Mouse (Mus musculus): ENCODE results near the gene Ckm. TPM values are rescaled to one million over a fixed set of nuclear protein-coding genes. Genes with fewer than 3 reads are reported as not detected.

Ckm gene
- polyA plus RNA-seq, 1 experiment from 2014 or later: 0.64 TPM

DNA sequence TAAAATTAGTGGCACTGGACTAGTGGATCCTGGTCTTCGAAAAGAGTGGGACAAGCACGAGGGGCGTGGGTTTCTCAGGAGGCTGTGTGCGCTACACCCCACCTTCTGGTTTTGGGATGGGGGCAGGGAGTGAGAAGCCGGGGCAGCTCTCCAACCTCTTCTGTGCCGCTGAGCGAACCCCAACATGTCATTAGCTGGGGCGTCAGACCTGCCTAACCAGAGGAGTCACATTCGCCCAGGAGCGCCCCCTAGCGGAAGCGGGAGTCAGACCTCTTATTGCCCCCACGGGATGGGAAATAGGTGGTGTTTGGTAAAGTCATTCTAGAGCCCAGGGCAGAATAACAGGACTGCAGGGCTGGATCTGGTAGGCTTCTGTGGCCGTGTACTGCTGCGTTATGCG lies 42.9 kb upstream of the Ckm start:
- WGBS: 12% methylated on average over 16 of the region's 16 CpGs
- ATAC-seq: no peak
- 0 out of 2 replicates have a peak, but pooled peaks cover 7% of the 10 kb centered on the region for H3K36me3 ChIP-seq (ENCODE audit: control insufficient read depth, insufficient read depth, low read length)
- H3K4me3 ChIP-seq (ENCODE audit: low read length): peak overlapping the region; percentile 75
- H3K9ac ChIP-seq (ENCODE audit: low read depth, low read length): peak overlapping the region; percentile 56
- peak overlapping the region; percentile 99 for H3K4me2 ChIP-seq (ENCODE audit: low read length)
- H3K4me1 ChIP-seq (ENCODE audit: control insufficient read depth, insufficient read depth, low read depth, low read length): peaks cover 20% of the 10 kb centered on the region
- H3K27me3 ChIP-seq (replicated peaks; ENCODE audit: control insufficient read depth, insufficient read depth, low read length): 0 out of 2 replicates have a peak, but pooled peaks cover 2% of the 10 kb centered on the region
- H3K27ac ChIP-seq (ENCODE audit: low read depth, low read length): no peak overlapping the region
- H3K9me3 ChIP-seq (ENCODE audit: control insufficient read depth, low read length): no peaks in the 10 kb centered on the region

DNA sequence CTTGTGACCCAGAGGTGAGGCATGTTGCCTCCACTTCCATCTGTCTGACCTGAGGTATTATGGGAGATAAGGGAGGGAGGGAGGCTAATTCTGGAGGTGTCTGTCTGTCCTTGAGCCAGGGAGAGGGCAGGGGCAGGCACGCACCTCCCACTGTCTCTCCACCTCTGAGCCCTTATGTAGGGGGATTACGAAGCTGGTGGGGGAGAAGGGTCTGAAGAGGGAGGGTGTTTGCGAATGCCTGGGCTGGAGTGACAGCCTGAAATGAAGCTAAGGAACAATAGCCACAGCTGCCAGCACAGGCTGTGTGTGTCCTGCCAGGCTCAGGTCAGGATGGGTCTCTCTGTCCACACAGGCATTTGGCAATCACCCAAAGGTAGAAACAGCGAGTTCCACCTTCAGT lies 42.3 kb upstream of the Ckm start:
- 0 out of 2 replicates have a peak, but pooled peaks cover 2% of the 10 kb centered on the region for H3K27me3 ChIP-seq (replicated peaks; ENCODE audit: control insufficient read depth, insufficient read depth, low read length)
- 29% methylated on average over 4 of the region's 4 CpGs for WGBS
- no peak overlapping the region for H3K27ac ChIP-seq (ENCODE audit: low read depth, low read length)
- H3K36me3 ChIP-seq (ENCODE audit: control insufficient read depth, insufficient read depth, low read length): 0 out of 2 replicates have a peak, but pooled peaks cover 4% of the 10 kb centered on the region
- ATAC-seq: no peak
- no peak overlapping the region for H3K4me2 ChIP-seq (ENCODE audit: low read length)
- no peak overlapping the region for H3K9ac ChIP-seq (ENCODE audit: low read depth, low read length)
- H3K4me1 ChIP-seq (ENCODE audit: control insufficient read depth, insufficient read depth, low read depth, low read length): peaks cover 20% of the 10 kb centered on the region
- H3K9me3 ChIP-seq (ENCODE audit: control insufficient read depth, low read length): no peaks in the 10 kb centered on the region
- no peak overlapping the region for H3K4me3 ChIP-seq (ENCODE audit: low read length)

DNA sequence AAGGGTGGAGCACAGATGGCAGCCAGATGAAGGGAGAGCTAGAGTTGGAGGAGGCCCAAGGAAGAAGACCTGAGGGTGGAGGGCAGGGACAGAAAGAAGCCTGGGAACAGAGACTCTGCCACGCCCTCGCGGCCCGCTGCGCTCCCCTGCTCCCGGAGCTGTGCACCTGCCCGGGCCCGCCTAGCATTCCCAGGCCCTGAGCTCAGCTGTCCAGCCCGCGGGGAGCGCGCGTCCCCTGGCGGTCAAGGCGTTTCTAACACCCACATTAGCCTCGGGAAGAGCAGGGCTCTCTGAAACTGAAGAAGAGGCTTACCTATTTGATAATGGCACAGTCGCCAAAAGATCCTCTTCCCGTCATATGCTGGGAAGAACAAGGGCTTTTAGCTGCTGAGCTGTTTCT lies 40.7 kb upstream of the Ckm start:
- no peaks in the 10 kb centered on the region for H3K9me3 ChIP-seq (ENCODE audit: control insufficient read depth, low read length)
- H3K27ac ChIP-seq (ENCODE audit: low read depth, low read length): no peak overlapping the region
- peaks cover 11% of the 10 kb centered on the region for H3K4me1 ChIP-seq (ENCODE audit: control insufficient read depth, insufficient read depth, low read depth, low read length)
- no peak overlapping the region for H3K4me2 ChIP-seq (ENCODE audit: low read length)
- H3K4me3 ChIP-seq (ENCODE audit: low read length): no peak overlapping the region
- ATAC-seq: no peak
- no peak overlapping the region for H3K9ac ChIP-seq (ENCODE audit: low read depth, low read length)
- 0 out of 2 replicates have a peak, but pooled peaks cover 2% of the 10 kb centered on the region for H3K27me3 ChIP-seq (replicated peaks; ENCODE audit: control insufficient read depth, insufficient read depth, low read length)
- 6% methylated on average over 18 of the region's 18 CpGs for WGBS
- H3K36me3 ChIP-seq (ENCODE audit: control insufficient read depth, insufficient read depth, low read length): no peaks in the 10 kb centered on the region

DNA sequence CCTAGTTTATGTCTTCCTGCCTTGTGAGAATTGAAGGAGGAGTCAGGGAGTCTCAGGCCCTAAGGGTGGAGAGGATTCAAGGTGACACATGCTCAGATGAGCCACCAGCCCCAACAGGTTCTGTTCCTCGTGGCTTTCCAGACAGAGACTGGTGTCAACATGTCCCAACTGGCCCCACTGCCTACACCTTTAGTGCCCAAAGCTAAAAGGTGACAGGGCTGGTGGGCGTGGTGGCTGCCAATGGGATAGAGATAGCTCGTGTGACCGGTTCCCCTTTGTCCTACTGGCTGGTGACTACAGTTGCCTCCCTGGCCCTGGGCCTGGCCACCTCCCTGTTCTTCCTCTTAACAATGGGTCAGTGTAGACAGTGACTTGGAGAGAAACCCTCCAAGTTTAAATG lies 39.2 kb upstream of the Ckm start:
- H3K9me3 ChIP-seq (ENCODE audit: control insufficient read depth, low read length): no peaks in the 10 kb centered on the region

DNA sequence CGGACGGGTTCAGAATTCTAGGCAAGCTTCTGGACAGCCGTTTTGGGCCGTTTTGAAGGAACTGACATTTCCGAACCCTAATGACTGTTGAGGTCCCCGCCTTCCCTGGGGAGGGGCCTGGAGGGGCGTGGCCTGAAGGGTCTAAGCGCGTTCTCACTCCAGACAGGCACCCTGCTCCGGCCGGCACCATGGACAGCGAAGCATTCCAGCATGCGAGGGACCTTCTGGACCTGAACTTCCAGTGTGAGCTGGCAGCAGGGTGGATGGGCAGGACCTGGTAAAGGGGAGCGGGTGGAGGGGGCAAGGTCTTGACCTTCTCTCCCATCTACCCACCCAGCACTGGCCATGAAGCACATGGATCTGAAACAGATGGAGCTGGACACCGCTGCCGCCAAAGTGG lies 36.2 kb upstream of the Ckm start:
- 25% methylated on average over 16 of the region's 16 CpGs for WGBS
- Histone ChIP-seq H3K36me3 (ENCODE audit: control insufficient read depth, insufficient read depth, low read length) (no peaks in the 10 kb centered on the region), H3K27me3 (replicated peaks; ENCODE audit: control insufficient read depth, insufficient read depth, low read length) (no peaks in the 10 kb centered on the region), H3K27ac (ENCODE audit: low read depth, low read length) (no peak overlapping the region), H3K4me1 (ENCODE audit: control insufficient read depth, insufficient read depth, low read depth, low read length) (peaks cover 3% of the 10 kb centered on the region), H3K4me3 (ENCODE audit: low read length) (no peak overlapping the region), H3K9me3 (ENCODE audit: control insufficient read depth, low read length) (no peaks in the 10 kb centered on the region), H3K4me2 (ENCODE audit: low read length) (no peak overlapping the region), H3K9ac (ENCODE audit: low read depth, low read length) (no peak overlapping the region)
- no peak for ATAC-seq

More for the DNA sequence above, 39.2 kb upstream of the Ckm start:
- Histone ChIP-seq H3K27ac (ENCODE audit: low read depth, low read length) (no peak overlapping the region), H3K4me2 (ENCODE audit: low read length) (no peak overlapping the region), H3K4me1 (ENCODE audit: control insufficient read depth, insufficient read depth, low read depth, low read length) (peaks cover 11% of the 10 kb centered on the region), H3K4me3 (ENCODE audit: low read length) (no peak overlapping the region), H3K27me3 (replicated peaks; ENCODE audit: control insufficient read depth, insufficient read depth, low read length) (0 out of 2 replicates have a peak, but pooled peaks cover 2% of the 10 kb centered on the region), H3K9ac (ENCODE audit: low read depth, low read length) (no peak overlapping the region), H3K36me3 (ENCODE audit: control insufficient read depth, insufficient read depth, low read length) (no peaks in the 10 kb centered on the region)
- 84% methylated on average over 4 of the region's 4 CpGs for WGBS
- no peak for ATAC-seq

DNA sequence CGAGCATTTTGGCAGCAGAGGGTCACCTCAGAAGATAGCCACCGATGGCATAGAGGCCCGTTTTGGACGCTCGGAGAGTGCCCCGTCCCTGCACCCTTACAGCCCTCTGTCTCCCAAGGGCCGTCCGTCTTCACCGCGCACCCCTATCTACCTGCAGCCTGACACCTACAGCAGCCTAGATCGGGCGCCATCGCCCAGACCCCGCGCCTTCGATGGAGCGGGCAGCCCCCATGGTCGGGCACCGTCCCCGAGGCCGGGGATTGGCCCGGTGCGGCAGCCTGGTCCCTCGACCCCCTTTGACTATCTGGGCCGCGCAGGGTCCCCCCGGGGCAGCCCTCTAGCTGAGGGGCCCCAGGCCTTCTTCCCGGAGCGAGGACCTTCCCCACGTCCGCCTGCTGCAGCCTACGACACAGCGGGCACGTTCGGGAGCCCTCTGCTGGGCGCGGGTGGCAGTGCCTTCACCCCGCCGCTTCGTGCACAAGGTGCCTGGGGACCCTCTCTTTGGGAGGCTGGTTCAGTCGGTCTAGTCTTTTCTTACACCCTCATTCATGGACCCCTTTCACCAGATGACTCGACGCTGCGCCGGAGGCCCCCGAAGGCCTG lies 34.7 kb upstream of the Ckm start:
- peak overlapping the region; percentile 47 for H3K4me3 ChIP-seq (ENCODE audit: low read length)
- no peaks in the 10 kb centered on the region for H3K9me3 ChIP-seq (ENCODE audit: control insufficient read depth, low read length)
- H3K9ac ChIP-seq (ENCODE audit: low read depth, low read length): peak overlapping the region; percentile 71
- ATAC-seq: peak; percentile 80
- peaks cover 3% of the 10 kb centered on the region for H3K4me1 ChIP-seq (ENCODE audit: control insufficient read depth, insufficient read depth, low read depth, low read length)
- H3K36me3 ChIP-seq (ENCODE audit: control insufficient read depth, insufficient read depth, low read length): no peaks in the 10 kb centered on the region
- no peaks in the 10 kb centered on the region for H3K27me3 ChIP-seq (replicated peaks; ENCODE audit: control insufficient read depth, insufficient read depth, low read length)
- WGBS: 13% methylated on average over 46 of the region's 46 CpGs
- peak overlapping the region; percentile 73 for H3K4me2 ChIP-seq (ENCODE audit: low read length)
- H3K27ac ChIP-seq (ENCODE audit: low read depth, low read length): no peak overlapping the region

DNA sequence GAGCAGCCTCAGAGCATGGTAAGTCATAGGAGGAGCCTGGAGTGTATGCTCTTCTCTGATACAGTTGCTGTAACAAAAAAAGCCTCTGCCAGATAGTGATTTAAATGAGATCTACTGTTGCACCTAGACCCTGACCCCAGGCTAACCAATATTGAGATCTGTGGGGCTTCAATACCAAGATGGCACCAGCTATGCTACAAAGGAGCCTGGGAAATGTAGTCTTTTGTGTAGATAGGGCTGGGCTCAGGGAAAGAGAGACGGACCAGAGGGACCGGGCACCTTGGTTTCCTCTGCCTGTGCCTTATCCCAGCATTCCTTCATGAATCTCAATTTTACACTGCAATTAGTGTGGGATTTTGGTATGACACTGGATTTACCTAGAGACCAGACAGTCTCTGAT lies 31.2 kb upstream of the Ckm start:
- Histone ChIP-seq H3K27me3 (replicated peaks; ENCODE audit: control insufficient read depth, insufficient read depth, low read length) (no peaks in the 10 kb centered on the region), H3K27ac (ENCODE audit: low read depth, low read length) (no peak overlapping the region), H3K9me3 (ENCODE audit: control insufficient read depth, low read length) (no peaks in the 10 kb centered on the region), H3K4me3 (ENCODE audit: low read length) (no peak overlapping the region), H3K4me1 (ENCODE audit: control insufficient read depth, insufficient read depth, low read depth, low read length) (peaks cover 3% of the 10 kb centered on the region), H3K9ac (ENCODE audit: low read depth, low read length) (no peak overlapping the region), H3K4me2 (ENCODE audit: low read length) (no peak overlapping the region), H3K36me3 (ENCODE audit: control insufficient read depth, insufficient read depth, low read length) (no peaks in the 10 kb centered on the region)
- WGBS: 84% methylated on average over 2 of the region's 2 CpGs
- ATAC-seq: no peak

DNA sequence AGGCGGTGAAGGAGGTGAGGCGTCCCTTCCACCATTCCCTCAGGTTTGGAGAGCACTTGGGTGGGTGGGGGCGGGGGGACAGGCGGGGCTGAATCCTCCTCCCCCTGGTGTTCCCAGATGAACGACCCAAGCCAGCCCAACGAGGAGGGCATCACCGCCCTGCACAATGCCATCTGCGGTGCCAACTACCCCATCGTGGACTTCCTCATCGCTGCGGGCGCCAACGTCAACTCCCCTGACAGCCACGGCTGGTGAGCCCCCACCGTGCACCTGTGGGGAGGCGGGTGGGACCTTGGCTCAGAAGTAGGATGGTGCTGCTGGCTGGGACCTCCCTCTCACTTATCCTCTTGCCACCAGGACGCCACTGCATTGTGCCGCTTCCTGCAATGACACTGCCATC lies 29.2 kb upstream of the Ckm start:
- H3K9me3 ChIP-seq (ENCODE audit: control insufficient read depth, low read length): no peaks in the 10 kb centered on the region
- no peaks in the 10 kb centered on the region for H3K27me3 ChIP-seq (replicated peaks; ENCODE audit: control insufficient read depth, insufficient read depth, low read length)
- no peak overlapping the region for H3K4me3 ChIP-seq (ENCODE audit: low read length)
- WGBS: 76% methylated on average over 18 of the region's 18 CpGs
- no peaks in the 10 kb centered on the region for H3K4me1 ChIP-seq (ENCODE audit: control insufficient read depth, insufficient read depth, low read depth, low read length)
- no peaks in the 10 kb centered on the region for H3K36me3 ChIP-seq (ENCODE audit: control insufficient read depth, insufficient read depth, low read length)
- no peak for ATAC-seq
- H3K27ac ChIP-seq (ENCODE audit: low read depth, low read length): no peak overlapping the region
- no peak overlapping the region for H3K4me2 ChIP-seq (ENCODE audit: low read length)
- no peak overlapping the region for H3K9ac ChIP-seq (ENCODE audit: low read depth, low read length)

DNA sequence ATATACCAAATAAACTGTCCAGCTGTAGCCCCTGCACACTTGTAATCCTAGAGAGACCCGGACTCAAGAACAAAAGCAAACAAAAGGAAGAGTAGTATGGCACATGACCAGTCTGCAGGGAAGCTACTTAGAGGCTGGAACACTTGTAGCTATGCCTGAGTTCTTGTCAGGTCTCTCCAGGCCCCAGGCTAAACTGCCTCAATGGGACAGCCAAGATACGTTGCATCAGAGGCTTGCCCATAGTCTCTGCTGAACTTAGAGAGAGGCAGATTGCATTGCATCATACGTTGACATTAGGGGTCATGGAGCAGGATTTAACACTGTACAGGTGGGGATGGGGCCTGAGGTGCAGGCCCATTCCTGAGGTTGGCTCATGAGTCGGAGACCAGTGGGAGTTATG lies 28.6 kb upstream of the Ckm start:
- H3K4me2 ChIP-seq (ENCODE audit: low read length): no peak overlapping the region
- H3K4me1 ChIP-seq (ENCODE audit: control insufficient read depth, insufficient read depth, low read depth, low read length): no peaks in the 10 kb centered on the region
- no peak overlapping the region for H3K9ac ChIP-seq (ENCODE audit: low read depth, low read length)
- H3K27me3 ChIP-seq (replicated peaks; ENCODE audit: control insufficient read depth, insufficient read depth, low read length): no peaks in the 10 kb centered on the region
- no peak for ATAC-seq
- no peaks in the 10 kb centered on the region for H3K36me3 ChIP-seq (ENCODE audit: control insufficient read depth, insufficient read depth, low read length)
- WGBS: 91% methylated on average over 4 of the region's 4 CpGs
- no peaks in the 10 kb centered on the region for H3K9me3 ChIP-seq (ENCODE audit: control insufficient read depth, low read length)
- no peak overlapping the region for H3K27ac ChIP-seq (ENCODE audit: low read depth, low read length)
- no peak overlapping the region for H3K4me3 ChIP-seq (ENCODE audit: low read length)

Measured in hindbrain, embryonic 16.5 days (tissue).